Mouse (Mus musculus): ENCODE results near the gene Tjp2.
A peak's percentile ranks its signal among the peaks of the same experiment; 100 is the strongest.

The Tjp2 gene

DNA sequence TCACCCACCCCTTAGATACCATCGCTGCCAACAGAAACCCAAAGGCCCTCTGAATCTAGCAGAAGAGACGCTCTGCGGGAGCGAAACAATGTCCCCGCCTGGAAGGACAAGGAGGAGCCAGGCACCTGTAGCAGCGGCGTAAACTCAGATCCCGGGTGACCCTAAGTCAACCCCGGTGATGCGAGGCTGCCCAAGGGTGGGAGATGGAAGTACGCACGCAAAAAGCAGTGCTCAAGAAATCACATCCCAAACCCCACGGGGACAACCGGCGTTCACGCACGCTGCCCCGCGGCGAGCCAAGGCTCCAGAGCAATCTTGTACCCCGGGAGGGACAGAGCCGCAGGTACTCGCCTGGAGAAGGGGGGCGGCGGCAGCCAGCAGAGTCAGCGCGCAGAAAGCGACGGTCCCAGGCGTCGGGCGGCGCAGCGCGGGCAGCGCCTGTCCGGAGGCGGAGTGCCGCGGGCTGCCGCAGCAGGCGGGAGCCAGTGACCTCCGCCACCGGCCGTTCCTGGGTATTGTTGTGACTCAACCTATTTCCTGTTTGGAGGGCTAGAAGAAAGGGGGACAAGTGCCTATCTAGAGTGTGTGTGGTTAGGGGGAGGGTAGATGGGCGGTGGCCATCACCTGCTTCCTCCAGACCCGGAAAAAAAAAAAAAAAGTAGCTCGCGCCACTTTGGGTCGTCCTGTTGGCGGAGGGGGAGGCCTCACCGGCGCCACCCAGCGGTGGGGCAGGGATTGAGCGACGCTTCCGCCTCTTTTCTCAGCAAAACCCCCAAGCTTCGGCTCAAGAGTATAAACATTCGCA, at the start of gene Tjp2:
Gene Tjp2, minus strand, starts transcription at position 531 of the 805 bp plus-strand sequence.
- peak; percentile 98 for DNase-seq

DNA sequence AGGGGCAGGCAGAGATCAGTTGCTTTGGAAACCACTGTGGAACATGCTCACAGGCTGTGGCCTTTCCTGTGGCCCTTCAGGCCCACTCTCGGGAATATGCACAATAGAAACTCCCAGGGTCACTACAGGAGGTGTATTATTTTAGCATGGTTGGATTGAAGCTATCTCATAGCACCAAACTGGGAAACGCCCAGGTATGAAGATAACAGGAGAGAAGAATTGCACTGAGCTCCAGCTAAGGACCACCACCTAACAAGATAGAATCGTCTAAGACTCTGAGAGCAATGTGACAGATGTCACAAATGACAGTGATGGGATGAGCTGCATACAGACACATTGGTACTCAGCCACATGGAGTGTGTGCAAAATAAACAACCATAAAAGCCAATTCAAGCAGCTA, 49.5 kb upstream of the Tjp2 start:
- no peak for DNase-seq

DNA sequence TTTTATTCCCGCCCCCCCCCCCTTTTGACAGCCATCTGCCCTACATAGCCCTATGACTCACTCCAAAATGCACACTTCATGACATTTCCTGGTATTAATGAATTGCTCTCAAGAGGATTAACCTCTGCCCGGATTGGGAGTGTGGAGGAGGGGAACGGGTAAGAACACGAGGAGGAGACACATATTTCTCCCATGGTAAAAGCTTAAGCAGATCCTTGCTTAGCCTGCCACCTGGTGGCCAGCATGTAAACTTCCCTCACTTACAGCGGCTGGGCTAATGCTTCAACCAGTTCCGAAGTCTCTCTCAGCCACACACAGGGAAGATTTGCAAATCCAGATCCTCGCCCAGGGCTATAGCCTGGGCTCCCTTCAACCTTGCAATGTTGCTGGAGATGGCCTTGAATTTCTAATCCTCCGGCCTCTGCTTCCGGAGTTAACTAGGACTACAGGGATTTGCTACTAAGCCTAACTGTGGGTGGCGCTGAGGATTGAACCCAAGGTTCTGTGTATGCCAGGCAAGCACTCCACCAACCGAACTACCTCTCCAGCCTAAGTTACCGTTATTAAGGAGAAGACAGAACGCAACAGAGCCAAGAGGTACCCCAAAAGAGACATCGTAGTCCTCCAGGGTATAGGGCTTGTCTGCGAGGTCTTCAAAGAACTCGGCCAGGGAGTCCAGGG, 47.1 kb upstream of the Tjp2 start:
- DNase-seq, result peak; percentile 97

DNA sequence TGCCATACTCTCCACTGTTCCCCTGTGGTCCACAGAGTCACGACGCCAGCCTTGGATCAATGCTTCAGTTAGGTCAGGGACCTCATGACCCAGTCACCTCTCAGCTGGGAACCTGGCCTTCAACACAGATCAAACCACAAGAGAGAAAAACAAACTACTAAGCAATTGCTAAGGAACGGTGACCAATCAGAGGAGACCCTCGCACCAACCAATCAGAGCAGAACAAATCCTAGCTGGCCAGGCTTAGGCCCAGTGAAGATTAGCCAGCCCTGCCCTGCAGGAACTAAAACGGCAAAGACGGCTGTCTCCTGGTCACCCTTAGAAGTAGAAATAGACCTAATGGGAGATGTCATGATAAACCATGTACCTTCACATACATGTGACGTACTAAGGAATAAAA, 46.5 kb upstream of the Tjp2 start:
- peak; percentile 98 for DNase-seq

DNA sequence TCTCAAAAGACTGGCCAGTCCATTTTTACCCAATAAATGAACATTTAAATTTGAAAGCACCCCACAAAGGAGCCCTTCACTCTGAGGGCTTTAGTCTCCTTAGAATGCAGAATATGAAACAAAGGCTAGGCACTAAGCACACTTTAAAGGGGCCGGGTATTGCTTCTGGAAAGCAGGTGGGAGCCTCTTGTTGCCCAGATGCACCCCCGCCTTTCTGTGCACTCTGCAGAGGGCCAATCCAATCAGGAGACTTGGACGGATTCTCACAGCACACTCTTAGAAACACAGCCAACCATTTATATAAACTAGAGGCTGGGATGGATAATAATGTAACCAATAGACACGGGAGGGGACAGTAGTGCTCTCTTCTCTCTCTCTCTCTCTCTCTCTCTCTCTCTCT, 43.7 kb upstream of the Tjp2 start:
- DNase-seq, result no peak

DNA sequence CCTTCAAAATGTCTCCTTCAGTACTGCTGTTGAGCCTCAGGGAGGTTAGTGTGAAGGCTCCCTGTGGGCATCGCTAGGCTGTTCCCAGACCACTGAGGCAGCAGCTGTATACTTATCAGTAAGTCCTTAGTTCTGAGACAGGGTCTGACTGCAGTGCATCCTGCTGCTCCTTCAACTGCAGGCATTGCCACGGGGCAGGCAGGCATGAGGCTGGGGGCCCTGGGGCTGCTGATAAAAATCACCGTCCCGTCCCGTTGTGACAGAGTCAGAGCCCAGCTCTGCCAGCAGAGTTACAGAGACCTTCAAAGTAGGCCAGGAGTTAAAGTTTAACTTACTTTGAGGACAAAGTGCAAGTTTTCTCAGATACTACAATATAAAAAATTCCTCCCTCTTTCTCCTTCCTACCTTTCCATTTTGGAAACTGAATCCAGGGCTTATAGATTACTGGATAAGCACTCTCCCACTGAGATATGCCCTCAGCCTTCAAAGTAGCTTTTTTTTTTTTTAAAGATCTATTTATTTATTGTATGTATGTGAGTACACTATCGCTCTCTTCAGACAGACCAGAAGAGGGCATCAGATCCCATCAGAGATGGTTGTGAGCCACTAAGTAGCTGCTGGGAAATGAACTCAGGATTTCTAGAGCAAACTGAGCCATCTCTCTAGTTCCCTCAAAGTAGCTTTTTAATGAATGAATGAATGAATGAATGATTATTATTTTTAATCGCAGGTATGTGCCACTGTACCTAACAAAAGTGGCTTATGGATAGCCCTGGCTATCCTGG, 41.4 kb upstream of the Tjp2 start:
- no peak for DNase-seq

DNA sequence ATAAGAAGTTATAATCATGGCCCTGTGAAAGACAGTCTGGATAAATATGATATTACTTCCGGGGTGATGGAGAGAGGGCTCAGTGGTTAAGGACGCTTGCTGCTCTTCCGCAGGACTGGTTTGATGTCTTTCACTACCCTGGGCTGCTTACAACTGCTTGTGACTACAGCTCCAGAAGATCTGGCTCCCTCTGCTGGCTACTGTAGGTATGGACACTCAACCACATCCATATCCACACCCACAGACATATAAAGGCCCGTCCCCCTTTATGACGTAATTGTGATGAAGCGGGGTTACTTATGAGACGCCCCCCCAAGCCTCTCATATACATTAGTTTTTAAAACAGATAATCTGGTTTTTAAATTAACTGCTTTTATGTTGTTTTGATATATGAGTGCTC, 40.2 kb upstream of the Tjp2 start:
- DNase-seq, result peak; percentile 97

DNA sequence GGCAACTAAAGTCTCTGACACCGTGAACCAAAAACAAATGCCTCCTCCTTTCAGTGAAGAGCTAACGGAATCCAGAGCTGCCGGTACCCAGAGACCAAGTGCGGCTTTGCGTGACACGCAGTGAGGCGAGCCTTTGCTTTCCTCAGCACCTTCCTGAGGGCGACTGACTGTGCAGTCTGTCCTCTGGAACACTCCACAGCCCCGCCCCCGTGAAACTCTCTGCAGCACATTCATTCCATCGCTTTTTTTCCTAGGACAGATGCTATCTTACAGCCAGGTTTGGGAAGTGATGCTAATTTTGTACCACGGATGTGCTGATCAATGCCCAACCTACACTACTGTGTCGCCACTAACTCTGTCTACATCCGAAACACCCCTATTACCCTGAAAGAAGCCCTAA, 37.9 kb upstream of the Tjp2 start:
- no peak for DNase-seq

DNA sequence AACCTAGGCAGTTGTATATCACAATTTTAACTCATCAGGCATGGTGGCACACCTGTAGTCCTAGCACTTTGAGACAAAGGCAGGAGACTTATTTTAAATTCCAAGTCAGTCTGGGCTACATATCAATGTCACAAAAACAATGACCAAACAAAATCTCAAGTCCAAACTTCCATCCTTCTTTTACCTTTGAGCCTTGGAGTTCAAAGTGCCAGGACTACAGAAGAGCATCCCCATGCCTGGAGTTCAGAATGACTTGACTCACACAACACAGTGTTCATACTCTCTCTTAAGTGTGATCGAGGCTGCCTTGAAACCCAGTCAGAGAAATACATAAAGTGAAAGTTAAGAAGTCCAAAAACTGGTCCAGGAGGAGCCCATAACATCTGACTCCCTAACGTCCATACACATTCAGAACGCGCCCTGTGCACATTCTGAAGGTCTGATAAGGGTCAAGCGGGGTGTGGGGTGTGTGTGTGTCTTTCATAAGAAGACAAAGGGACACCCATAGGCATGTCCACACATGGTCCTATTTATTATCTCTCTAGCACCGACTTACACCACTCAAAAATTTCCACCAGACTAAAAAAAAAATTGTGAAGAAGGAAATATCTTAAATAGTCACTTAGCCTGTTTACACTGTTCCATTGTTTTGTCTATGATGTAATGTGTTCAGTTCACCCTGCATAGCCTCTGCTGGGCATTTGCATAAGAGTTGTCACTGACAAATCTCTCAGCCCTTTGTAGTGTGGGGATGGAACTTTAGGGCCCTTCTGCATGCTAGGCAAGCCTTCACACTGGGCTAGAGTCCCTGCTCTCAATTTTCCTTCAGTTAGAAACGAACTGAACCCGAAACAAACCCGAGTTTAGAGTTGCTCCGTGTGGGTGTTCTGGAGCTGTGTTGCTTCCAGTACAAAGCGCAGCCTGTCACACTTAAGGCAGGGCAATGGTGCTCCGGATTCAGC, 34.8 kb upstream of the Tjp2 start:
- DNase-seq, result peak; percentile 50

DNA sequence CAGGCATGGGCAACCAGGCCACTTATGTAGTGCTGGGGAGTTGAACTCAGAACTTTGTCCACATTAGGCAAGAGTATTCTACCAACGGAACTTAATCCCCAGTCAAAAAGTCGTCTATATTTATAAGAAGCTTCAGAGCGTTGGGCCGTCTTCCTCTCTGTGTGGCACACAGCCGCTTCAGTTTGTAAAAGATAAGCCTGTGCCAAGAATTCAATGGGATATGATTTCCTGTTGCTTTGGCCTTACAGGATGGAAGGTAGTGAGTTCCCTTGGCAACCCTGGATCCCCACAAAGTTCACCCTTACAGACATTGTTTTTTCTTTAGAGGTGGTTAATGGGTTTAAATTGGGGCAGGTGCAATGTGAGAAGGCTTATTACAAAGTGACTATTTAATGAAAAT, 33.5 kb upstream of the Tjp2 start:
- peak; percentile 95 for DNase-seq

DNA sequence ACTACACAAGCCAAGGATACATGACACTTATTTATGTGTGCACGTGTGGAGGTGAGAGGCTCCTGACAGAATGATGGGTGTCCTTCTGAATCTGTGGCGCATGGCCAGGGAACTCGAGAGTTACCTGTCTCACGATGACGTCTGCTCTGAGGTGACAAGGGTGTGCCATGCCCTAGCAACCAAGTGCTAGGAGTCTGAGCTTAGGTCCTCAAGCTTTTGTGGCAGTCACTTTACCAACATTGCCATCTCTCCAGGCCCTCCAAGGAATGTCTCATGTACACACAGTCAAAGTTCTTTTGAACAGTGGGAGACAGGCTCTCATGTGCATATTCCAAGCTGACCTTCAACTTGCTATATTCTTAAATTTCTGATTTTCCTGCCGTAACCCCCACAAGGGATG, 33.1 kb upstream of the Tjp2 start:
- DNase-seq, result no peak

DNA sequence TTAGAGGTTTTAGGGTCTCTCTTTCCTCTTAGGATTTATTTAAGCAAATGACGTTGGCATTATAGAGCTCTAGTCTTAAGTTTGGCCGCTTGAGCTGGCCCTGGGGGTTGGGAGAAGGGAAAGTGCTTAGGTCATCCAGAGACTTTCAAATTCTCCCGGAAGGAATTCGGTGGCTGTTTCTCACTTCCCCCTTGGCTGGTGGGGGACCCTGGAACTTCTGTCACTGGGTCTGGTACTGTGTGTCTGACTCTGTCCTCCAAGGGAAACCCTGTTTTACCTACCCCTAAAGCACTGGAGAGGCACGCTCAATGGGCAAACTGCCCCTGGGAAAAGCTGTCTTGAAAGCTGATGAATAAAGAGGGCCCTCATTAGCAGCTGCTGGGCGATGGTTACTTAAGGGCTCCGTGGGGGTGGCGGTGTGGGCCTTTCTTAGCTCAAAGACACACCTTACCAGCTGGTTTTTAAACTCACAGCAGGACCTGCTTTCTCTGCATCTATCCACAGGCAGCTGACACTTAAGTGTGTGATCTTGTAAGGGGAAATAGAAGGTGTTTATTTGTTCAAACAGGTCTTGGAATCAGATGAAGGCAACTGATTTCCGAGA, 28.9 kb upstream of the Tjp2 start:
- DNase-seq, result peak; percentile 88

DNA sequence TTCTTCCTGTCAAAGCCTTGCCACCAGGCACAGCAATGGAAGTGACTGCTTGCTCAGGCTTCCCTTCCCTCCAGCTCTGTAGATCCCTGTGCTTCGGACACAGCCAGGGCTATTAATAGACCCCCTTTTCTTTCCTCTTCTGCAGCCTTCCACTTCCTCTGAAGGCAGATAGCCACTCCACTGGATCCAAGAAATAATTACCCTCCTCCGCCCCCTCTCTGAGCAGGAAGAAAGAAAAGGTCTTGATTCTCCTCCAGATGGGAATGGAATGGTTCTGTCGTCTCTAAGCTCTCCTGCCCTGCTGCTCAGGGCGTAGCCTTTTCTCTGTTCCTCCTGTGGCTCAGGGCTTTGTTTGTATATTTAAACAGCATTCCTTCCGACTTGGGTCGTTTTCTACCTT, 27.0 kb upstream of the Tjp2 start:
- peak; percentile 97 for DNase-seq

DNA sequence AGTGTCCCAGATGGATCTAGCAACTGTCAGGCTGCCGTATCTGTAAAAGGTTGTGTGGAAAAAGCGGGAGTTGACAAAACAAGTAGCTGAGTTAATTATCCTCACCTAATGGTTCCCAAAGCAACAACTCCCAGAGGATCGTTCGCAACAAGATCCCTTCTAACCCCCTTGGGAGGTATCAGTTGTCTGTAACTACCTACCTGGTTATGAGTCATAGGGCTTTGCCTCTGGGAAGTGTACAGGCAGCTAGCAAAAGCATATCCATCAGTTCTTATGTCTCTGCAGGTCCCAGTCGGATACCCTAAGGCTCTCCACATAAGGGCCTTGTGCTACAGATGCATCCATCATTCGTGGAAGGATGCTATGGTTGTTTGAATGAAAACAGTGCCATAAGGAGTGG, 18.5 kb upstream of the Tjp2 start:
- DNase-seq, result no peak

DNA sequence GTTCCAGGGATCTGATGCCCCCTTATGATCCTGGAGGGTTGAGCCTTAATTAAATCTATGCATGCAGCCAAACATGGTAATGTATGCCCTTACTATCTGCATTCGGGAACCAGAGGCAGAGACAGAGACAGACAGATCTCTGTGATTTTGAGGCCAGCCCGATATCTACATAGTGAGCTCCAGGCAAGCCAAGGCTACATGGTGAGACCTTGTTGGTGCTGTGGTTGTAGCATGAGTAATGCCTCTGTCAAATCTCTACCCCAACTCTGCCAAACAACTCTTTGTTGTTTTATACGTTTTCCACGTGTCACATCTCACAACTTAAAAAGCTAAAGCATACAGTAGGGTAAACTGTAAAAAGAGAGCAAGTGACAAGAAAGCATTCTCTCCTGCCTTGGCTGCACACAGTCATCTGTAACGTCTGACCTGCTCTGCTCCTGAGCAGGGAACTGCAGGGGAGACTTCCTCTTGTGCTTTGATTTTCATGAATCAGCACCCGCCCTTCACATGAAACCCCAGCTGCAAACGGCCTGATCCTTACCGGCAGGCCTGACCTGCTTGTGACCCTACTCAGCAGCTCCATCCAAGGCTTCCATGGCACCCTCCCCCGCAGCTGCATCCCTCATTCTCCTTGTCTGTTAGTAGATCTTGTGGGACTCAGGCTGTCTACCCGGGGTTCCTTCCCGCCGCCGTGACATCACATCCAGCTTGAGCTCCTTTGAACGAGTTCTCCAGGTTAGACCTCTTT, 17.1 kb upstream of the Tjp2 start:
- DNase-seq, result no peak

DNA sequence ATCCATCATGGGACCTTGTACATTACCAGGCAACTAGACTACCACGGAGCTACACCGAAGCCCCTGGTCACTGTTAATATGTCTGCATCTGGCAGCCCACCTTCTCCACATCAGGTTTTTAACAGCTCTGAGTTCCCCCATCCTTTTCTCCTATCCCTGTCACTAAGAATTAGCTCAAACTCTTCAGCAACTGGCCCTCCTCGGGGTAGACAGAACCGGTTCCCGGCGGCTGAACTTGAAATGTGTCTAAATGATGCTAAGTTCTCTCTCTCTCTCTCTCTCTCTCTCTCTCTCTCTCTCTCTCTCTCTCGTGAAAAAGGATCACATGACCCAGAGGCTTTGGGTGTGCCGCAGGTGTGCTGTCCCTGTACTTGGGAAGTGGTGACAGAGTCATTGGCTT, 16.4 kb upstream of the Tjp2 start:
- DNase-seq, result no peak

DNA sequence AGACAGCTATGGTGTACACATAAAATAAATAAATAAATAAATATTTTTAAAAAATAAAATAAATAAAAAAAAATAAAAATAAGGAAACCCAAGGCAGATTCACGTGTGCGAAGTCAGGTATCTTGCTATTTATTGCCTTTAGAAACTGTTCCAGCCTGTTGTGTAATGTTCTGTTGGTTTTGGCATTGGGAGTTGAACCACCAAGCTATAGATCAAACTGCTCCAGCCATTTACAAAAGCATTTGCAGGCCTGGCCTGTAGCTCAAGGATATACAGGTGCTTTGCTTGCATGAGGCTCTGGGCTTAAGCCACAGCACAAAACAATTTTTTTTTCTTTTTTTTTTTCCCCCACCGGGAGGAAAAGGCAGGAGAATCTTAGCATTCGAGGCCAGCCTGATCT, 13.2 kb upstream of the Tjp2 start:
- no peak for DNase-seq

DNA sequence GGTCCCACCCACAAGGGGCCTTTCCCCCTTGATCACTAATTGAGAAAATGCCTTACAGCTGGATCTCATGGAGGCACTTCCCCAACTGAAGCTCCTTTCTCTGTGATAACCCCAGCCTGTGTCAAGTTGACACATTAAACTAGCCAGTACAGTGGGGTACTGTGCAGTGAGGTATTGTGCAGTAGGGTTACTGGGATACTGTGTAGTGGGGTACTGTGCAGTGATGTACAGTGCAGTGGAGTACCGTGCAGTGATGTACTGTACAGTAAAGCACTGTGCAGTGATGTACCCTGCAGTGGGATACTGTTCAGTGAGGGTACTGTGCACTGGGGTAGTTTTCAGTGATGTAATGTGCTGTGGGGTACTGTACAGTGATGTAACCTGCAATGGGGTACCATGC, 7.5 kb upstream of the Tjp2 start:
- DNase-seq, result peak; percentile 84

DNA sequence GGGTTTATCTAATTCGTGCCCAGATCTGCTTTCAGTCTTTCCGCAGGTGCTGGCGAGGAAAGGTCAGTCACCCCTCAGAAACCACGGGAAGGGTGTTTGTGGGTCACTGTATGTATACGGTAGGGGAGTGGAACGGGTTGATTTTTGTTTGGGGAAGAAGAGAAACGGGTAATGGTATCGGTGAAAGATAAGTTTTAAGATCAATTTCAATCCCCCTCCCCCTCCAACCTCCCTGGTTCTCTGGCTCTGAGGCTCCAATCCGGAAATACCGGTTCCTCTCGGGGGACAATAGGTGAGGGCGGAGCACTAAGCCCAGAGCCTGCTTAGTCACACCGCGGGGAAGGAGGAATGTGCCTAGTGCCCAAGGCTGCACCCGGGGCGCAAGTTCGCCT, 471 bp upstream of the Tjp2 start:
- peak; percentile 97 for DNase-seq

DNA sequence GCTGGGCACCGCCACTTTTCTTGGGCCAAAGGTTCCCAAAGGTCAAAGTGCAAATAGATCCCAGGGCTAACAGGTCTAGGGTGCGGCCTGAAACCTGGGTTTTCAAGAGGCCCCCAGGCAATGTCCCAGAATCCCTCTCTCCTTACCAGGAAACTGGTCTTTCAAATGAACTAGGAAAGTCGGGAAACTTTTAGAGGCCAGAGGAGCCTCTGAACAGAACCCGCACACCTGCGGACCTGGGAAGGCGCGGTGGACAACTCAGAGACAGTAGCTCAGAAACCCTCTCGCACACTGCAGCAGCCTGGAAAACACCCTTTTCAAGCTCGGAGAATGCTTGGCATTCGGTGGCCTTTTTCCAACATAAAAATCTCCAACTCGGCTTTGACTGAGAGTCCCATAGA, 979 bp downstream of the Tjp2 start:
- peak; percentile 89 for DNase-seq

DNA sequence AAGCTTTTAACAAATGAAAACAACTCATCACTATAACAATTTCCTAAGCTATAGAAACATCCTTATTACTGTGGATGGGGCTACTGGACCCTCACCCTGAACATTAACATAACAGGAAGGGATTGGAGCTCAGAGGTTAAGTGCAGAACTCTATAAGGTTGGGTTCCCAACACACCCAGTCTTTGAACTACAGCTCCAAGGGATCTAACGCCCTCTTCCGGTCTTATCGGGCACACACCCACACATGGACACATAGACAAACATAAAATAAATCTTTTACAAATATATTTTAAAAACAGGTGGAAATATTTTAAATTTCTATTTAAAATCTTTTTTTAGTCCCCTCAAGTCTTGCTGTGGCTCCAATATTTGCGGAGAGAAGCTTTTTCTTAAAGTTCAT, 3.4 kb downstream of the Tjp2 start:
- DNase-seq, result no peak
